Comparison of ENCODE assay signal across 35 mouse cellular contexts in the genomic region with DNA sequence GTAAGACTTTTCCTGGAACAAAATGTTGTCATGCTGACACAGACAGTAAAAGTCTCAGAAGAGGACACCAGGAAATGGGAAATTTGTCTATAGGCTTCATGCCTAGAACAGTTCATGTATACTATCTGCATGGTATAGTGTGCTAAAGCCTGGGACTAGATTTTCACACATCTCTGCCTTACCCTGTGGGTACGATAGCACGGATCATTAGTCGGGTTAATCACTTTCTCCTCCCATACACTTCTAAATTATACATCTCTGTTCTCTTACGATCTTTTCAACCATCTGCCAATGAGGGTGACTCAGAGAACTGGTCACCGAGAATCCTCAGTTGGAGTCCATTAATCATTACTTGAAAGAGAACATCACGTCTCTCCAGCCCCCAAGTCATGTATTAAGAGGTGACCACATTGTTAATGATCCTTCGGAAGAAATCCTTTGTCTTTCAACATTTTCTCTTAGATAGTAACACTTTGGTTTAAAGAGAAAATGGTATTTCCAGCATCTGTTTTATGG. TPM values are rescaled to one million over a fixed set of nuclear protein-coding genes. Genes with fewer than 3 reads are reported as not detected.
DNase-seq lines count a peak whose midpoint lies in the region; ATAC-seq and TF ChIP-seq lines count a peak whose summit lies in the region.
"Had no signal": no experiment of that assay in that cellular context is flagged by ENCODE, and none has a peak within 500 bp of the region (broad histone marks: within the 10 kb centered on the region; RNA-seq: fewer than 3 reads in every experiment).

No protein-coding gene starts in this region.

- 46% methylated on average over 7 of the region's 7 CpGs for WGBS in kidney, embryonic 16.5 days
- 86% methylated on average over 7 of the region's 7 CpGs for WGBS in midbrain, embryonic 10.5 days
- WGBS in thymus, adult 2 months: 96% methylated on average over 7 of the region's 7 CpGs

- H3K4me1 ChIP-seq in kidney, embryonic 16.5 days (ENCODE audit: insufficient read depth, low read length): peaks cover 13% of the 10 kb centered on the region; the same call in 1 of the 2 replicates
- peaks cover 12% of the 10 kb centered on the region for H3K4me1 ChIP-seq in embryonic fibroblast, embryonic 13.5 days (ENCODE audit: control insufficient read depth, insufficient read depth, low read length)
- no peaks in the 10 kb centered on the region for H3K4me1 ChIP-seq in midbrain, embryonic 10.5 days
- no peaks in the 10 kb centered on the region for H3K4me1 ChIP-seq in thymus, adult 2 months (replicated peaks; ENCODE audit: control insufficient read depth, insufficient read depth, low read length)
- H3K4me1 ChIP-seq: forebrain, embryonic 12.5 days; hindbrain, embryonic 15.5 days; liver, embryonic 12.5 days; midbrain, embryonic 15.5 days; stomach, embryonic 15.5 days had no signal

- DNase-seq in adrenal gland, adult 2 months: peak; percentile 30
- DNase-seq in adrenal gland, postnatal 10 days: no peak
- DNase-seq in kidney, postnatal 4 days: no peak
- no peak for DNase-seq in midbrain, embryonic 10.5 days (ENCODE audit: low spot score)
- no peak for DNase-seq in thymus, adult 2 months
- DNase-seq: cerebellum, adult 11 months; cerebellum, adult 9-11 months; forebrain, postnatal 0 days; heart, postnatal 4 days; kidney, adult 11 months; left cerebral cortex, postnatal 4 days; liver, postnatal 0 days; lung, postnatal 4 days; right cerebral cortex, postnatal 25 days; thymus, postnatal 25 days had no signal

- no peaks in the 10 kb centered on the region for H3K9me3 ChIP-seq in kidney, embryonic 16.5 days (ENCODE audit: low read length)
- no peaks in the 10 kb centered on the region for H3K9me3 ChIP-seq in midbrain, embryonic 10.5 days (replicated peaks)
- H3K9me3 ChIP-seq: forebrain, embryonic 12.5 days; heart, embryonic 12.5 days; hindbrain, embryonic 15.5 days; liver, embryonic 12.5 days; midbrain, embryonic 15.5 days; stomach, embryonic 15.5 days had no signal

- no peak overlapping the region for H3K4me3 ChIP-seq in kidney, embryonic 16.5 days (ENCODE audit: low read length)
- no peak overlapping the region for H3K4me3 ChIP-seq in embryonic fibroblast, embryonic 13.5 days (ENCODE audit: insufficient read depth, low read length)
- H3K4me3 ChIP-seq in midbrain, embryonic 10.5 days: no peak overlapping the region
- no peak overlapping the region for H3K4me3 ChIP-seq in thymus, adult 2 months (ENCODE audit: control insufficient read depth, insufficient read depth, low read length)
- H3K4me3 ChIP-seq: forebrain, embryonic 12.5 days; heart, adult 2 months; heart, embryonic 12.5 days; hindbrain, embryonic 15.5 days; liver, embryonic 12.5 days; midbrain, embryonic 15.5 days; stomach, embryonic 15.5 days had no signal

- TF ChIP-seq CTCF in embryonic fibroblast, embryonic 13.5 days (IDR thresholded peaks at IDR 0.05; ENCODE audit: borderline replicate concordance, insufficient read depth, low read length): no peak
- TF ChIP-seq CTCF in thymus, adult 2 months (IDR thresholded peaks at IDR 0.05; ENCODE audit: borderline replicate concordance, control insufficient read depth, extremely low read depth, insufficient read depth, low read length, poor library complexity): no peak

- no peak overlapping the region for H3K4me2 ChIP-seq in kidney, embryonic 16.5 days (replicated peaks; ENCODE audit: low read depth, low read length)
- H3K4me2 ChIP-seq: forebrain, embryonic 12.5 days; heart, embryonic 12.5 days; hindbrain, embryonic 15.5 days; liver, embryonic 12.5 days; midbrain, embryonic 15.5 days; stomach, embryonic 15.5 days had no signal

- no peaks in the 10 kb centered on the region for H3K27me3 ChIP-seq in kidney, embryonic 16.5 days (ENCODE audit: insufficient read depth, low read length)
- H3K27me3 ChIP-seq in midbrain, embryonic 10.5 days (ENCODE audit: low read depth, poor library complexity, severe bottlenecking): no peaks in the 10 kb centered on the region
- H3K27me3 ChIP-seq in thymus, adult 2 months (ENCODE audit: control insufficient read depth, insufficient read depth, low read length): no peaks in the 10 kb centered on the region
- H3K27me3 ChIP-seq: forebrain, embryonic 12.5 days; heart, embryonic 12.5 days; hindbrain, embryonic 15.5 days; liver, embryonic 12.5 days; midbrain, embryonic 15.5 days; stomach, embryonic 15.5 days had no signal

- 0 out of 2 replicates have a peak overlapping the region, but pooled peaks have one; percentile 24 for H3K27ac ChIP-seq in kidney, embryonic 16.5 days (ENCODE audit: low read length)
- peak overlapping the region; percentile 51 for H3K27ac ChIP-seq in embryonic fibroblast, embryonic 13.5 days (ENCODE audit: insufficient read depth, low read length)
- no peak overlapping the region for H3K27ac ChIP-seq in midbrain, embryonic 10.5 days (replicated peaks)
- no peak overlapping the region for H3K27ac ChIP-seq in thymus, adult 2 months (ENCODE audit: control insufficient read depth, insufficient read depth, low read length)
- H3K27ac ChIP-seq: forebrain, embryonic 12.5 days; heart, adult 2 months; hindbrain, embryonic 15.5 days; liver, embryonic 12.5 days; midbrain, embryonic 15.5 days; stomach, embryonic 15.5 days had no signal

- no peak for TF ChIP-seq POLR2A in embryonic fibroblast, embryonic 13.5 days (IDR thresholded peaks at IDR 0.05; ENCODE audit: low read depth, low read length)
- TF ChIP-seq POLR2A in thymus, adult 2 months (IDR thresholded peaks at IDR 0.05; ENCODE audit: control insufficient read depth, extremely low read depth, insufficient read depth, low read length, poor library complexity): no peak

- no peaks in the 10 kb centered on the region for H3K36me3 ChIP-seq in kidney, embryonic 16.5 days (ENCODE audit: insufficient read depth, low read length)
- H3K36me3 ChIP-seq in midbrain, embryonic 10.5 days: no peaks in the 10 kb centered on the region
- no peaks in the 10 kb centered on the region for H3K36me3 ChIP-seq in thymus, adult 2 months (ENCODE audit: control insufficient read depth, insufficient read depth, low read length)
- H3K36me3 ChIP-seq: forebrain, embryonic 12.5 days; heart, embryonic 12.5 days; hindbrain, embryonic 15.5 days; liver, embryonic 12.5 days; midbrain, embryonic 15.5 days; stomach, embryonic 15.5 days had no signal

- H3K9ac ChIP-seq in kidney, embryonic 16.5 days (replicated peaks; ENCODE audit: low read length): no peak overlapping the region
- H3K9ac ChIP-seq: forebrain, embryonic 12.5 days; forebrain, postnatal 0 days; heart, embryonic 12.5 days; hindbrain, embryonic 15.5 days; liver, embryonic 12.5 days; liver, postnatal 0 days; midbrain, embryonic 15.5 days; stomach, embryonic 15.5 days had no signal

- peak; percentile 84 for ATAC-seq in kidney, embryonic 16.5 days (ENCODE audit: low FRiP score, low TSS enrichment)
- ATAC-seq: forebrain, postnatal 0 days; liver, embryonic 12.5 days; liver, postnatal 0 days; lung, postnatal 0 days; midbrain, embryonic 15.5 days had no signal

RNA-seq across cellular contexts. Expression of a gene that starts 10.6 kb away (rescaled TPM):
- under 1 TPM; 0.40 to 0.73 TPM for total RNA-seq in adrenal gland, adult 2 months (2021)
- 1.8 and 3.8 TPM in 2 replicates for polyA plus RNA-seq in adrenal gland, adult 2 months (2012; rRNA removed)
- 1 to 10 TPM; 1.3 TPM for total RNA-seq in adrenal gland, postnatal 10 days (2021)
- polyA plus RNA-seq in kidney, embryonic 16.5 days (2015; fragmentation: Nextera tagmentation; extraction: Ambion mirVana): 0.75 and 1.5 TPM in 2 replicates
- 22.0 and 40.1 TPM in 2 replicates for polyA plus RNA-seq in embryonic fibroblast, embryonic 13.5 days (2011; ENCODE audit: insufficient read length, low read depth, missing spikeins)
- not detected in 2 replicates for polyA plus RNA-seq in midbrain, embryonic 10.5 days (2016; fragmentation: Nextera tagmentation; extraction: Ambion mirVana)
- 4.2 and 5.4 TPM in 2 replicates for polyA plus RNA-seq in thymus, adult 2 months (2012; rRNA removed)
- total RNA-seq: common myeloid progenitor, adult 5-6 weeks; forebrain, postnatal 0 days; gastrocnemius, adult 8-10 months; neutrophil, adult 5-6 weeks had no signal
- polyA plus RNA-seq: forebrain, embryonic 12.5 days; heart, embryonic 12.5 days; inflammation-experienced regulatory T-cells, adult 6 months; neural tube, embryonic 11.5 days had no signal

RNA-seq across cellular contexts. Expression of a gene that starts 23.3 kb away (rescaled TPM):
- total RNA-seq in adrenal gland, adult 2 months (2021): under 1 TPM in 1 of 2 experiments, not detected in 1; 0.35 TPM
- 1.9 TPM in 2 replicates for polyA plus RNA-seq in adrenal gland, adult 2 months (2012; rRNA removed)
- under 1 TPM in 1 of 2 experiments, not detected in 1; 0.36 TPM for total RNA-seq in adrenal gland, postnatal 10 days (2021)
- polyA plus RNA-seq in kidney, embryonic 16.5 days (2015; fragmentation: Nextera tagmentation; extraction: Ambion mirVana): 0.10 TPM in 1 of 2 replicates, not detected in the other
- polyA plus RNA-seq in embryonic fibroblast, embryonic 13.5 days (2011; ENCODE audit: insufficient read length, low read depth, missing spikeins): 3.1 TPM in 1 of 2 replicates, not detected in the other
- polyA plus RNA-seq in midbrain, embryonic 10.5 days (2016; fragmentation: Nextera tagmentation; extraction: Ambion mirVana): not detected in 2 replicates
- polyA plus RNA-seq in thymus, adult 2 months (2012; rRNA removed): 18.0 and 23.5 TPM in 2 replicates
- total RNA-seq: forebrain, postnatal 0 days; gastrocnemius, adult 8-10 months; gastrocnemius, postnatal 4 days; heart, adult 2 months; heart, postnatal 4 days; layer of hippocampus, adult 8-10 months; layer of hippocampus, postnatal 25 days; left cerebral cortex, postnatal 4 days had no signal
- polyA plus RNA-seq: embryonic facial prominence, embryonic 14.5 days; forebrain, embryonic 12.5 days; forebrain, postnatal 0 days; heart, embryonic 12.5 days; heart, postnatal 0 days; hindbrain, embryonic 15.5 days; liver, embryonic 12.5 days; midbrain, embryonic 15.5 days; neural tube, embryonic 11.5 days; stomach, embryonic 15.5 days had no signal

RNA-seq across cellular contexts. Expression of a gene that starts 50.5 kb away (rescaled TPM):
- total RNA-seq in adrenal gland, adult 2 months (2021): 10 to 100 TPM; 14.2 to 20.4 TPM
- 29.0 and 64.4 TPM in 2 replicates for polyA plus RNA-seq in adrenal gland, adult 2 months (2012; rRNA removed)
- 10 to 100 TPM; 14.8 to 16.1 TPM for total RNA-seq in adrenal gland, postnatal 10 days (2021)
- 40.0 and 41.5 TPM in 2 replicates for polyA plus RNA-seq in kidney, embryonic 16.5 days (2015; fragmentation: Nextera tagmentation; extraction: Ambion mirVana)
- 18.5 and 20.1 TPM in 2 replicates for polyA plus RNA-seq in embryonic fibroblast, embryonic 13.5 days (2011; ENCODE audit: insufficient read length, low read depth, missing spikeins)
- 68.4 and 73.0 TPM in 2 replicates for polyA plus RNA-seq in midbrain, embryonic 10.5 days (2016; fragmentation: Nextera tagmentation; extraction: Ambion mirVana)
- 23.5 and 32.5 TPM in 2 replicates for polyA plus RNA-seq in thymus, adult 2 months (2012; rRNA removed)

Comparison
In these comparisons a context has a peak if more than half of its experiments do, and no peak if none do; other contexts are left out.
1. H3K27ac ChIP-seq: peak in kidney, embryonic 16.5 days (single experiment) and embryonic fibroblast, embryonic 13.5 days (single experiment); none in midbrain, embryonic 10.5 days (single experiment) and thymus, adult 2 months (single experiment).